Mouse (Mus musculus): ENCODE measurements around the gene Irf9.

Irf9 gene

GRCm38 (mm10) chr14:55615876-55616275, 12.5 kb downstream of the Irf9 start:
- DNase-seq (ENCODE audit: low spot score): no peak

DNA sequence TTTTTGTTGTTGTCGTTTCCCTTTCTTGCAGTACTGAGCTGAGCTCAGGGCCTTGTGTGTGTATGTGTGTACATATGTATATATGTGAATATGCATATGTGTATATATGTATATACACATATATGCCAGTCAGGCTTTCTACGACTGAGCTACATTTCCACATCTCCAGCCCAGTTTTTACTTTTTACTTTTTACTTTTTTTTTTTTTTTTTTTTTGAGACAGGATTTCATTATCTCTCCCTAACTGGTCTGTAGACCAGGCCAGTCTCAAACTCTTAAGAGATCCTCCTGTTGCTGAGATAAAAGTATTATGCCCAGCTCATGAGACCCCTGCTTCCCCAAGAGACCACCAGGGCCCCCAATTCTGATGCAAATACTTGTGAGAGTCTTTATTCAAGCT, 13.5 kb downstream of the Irf9 start:
- DNase-seq (ENCODE audit: low spot score): no peak

DNA sequence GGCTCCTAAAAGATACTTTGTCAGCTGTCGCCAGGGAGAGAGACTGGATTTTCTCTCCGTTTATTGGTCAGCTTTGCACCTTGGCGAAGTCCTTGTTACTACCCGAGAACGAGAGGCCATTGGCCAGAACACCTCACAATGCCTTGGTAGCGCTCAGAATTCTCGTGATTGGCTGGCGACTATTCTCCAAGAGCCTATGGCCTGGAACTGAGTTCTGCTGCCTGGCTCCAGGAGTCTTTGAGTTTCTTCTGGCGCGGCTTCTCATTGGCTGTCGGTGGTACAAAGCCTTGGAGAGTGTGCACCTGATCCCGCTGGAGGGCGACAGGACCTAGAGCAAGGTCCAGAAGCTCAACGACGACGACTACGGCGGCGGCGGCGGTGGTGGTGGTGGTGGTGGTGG, 14.5 kb downstream of the Irf9 start, which contains the start of gene Rec8:
Gene Rec8 (plus strand): TSS at position 216 of the 400 bp plus-strand sequence.
- no peak for DNase-seq (ENCODE audit: low spot score)

DNA sequence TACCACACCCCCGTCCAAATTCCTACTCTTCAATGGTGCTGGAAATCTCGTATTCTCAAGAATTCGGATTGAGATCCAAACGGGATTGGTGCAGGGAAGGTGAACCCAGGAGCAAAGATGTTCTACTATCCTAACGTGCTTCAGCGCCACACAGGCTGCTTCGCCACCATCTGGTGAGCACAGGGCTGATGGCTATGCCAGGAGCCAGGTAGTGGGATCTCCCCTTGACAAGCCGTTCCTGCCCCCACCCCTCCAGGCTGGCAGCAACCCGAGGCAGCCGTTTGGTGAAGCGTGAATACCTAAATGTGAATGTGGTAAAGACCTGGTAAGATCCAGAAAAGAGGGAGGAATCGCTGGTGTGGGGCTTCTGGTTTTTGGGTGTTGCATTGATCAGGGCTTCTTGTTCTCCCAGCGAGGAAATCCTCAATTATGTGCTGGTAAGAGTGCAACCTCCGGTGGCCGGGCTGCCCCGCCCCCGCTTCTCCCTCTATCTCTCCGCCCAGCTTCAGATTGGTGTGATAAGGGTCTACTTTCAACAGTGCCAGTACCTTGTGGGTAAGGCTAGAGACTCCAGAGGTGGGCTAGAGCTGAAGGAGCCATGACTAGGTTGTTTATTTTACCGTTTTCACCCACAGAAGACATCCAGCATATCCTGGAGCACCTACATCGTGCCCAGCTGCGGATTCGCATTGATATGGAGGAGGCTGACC, 15.3 kb downstream of the Irf9 start:
- peak; percentile 67 for DNase-seq (ENCODE audit: low spot score)

DNA sequence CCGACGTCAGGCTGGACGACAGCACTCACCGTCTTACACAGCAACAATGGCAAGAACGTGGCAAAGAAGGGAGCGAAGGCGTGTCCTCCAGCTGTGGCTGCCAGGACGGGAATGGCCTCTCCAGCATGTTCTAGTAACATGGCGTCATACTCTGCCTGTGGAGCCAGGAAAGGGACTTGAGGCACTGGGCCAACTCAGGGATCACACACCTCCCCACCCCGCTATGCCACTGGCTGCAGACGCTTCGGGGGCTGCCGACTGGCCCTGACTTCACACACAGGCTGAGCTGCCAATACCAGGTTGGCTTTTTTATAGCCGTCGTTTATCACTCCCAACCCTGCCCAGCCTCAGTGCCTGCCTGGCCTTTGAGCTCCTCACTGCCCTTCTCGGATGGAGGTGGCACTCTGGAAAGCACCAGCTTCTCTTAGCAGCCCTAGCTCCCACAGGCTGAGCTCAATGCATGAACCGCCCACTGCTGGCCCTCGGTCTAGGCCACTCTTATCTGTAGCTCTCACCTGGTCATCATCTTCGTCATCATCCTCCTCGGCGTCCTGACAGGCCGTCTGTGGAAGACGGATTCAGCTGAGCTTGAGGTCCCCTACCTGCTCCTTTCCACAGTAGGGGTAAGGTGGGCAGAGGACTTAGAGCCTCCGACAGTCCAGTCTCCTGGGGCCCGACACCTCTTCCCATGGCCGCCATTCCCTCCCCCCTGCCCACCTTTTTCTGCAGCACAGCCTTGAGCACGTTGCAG, 24.9 kb downstream of the Irf9 start:
- no peak for DNase-seq (ENCODE audit: low spot score)

- no peak for DNase-seq (ENCODE audit: low spot score)
These were observed 25.9 kb downstream of the Irf9 start for GRCm38 (mm10) chr14:55629312-55629711.

- DNase-seq (ENCODE audit: low spot score): no peak
These were observed 31.6 kb downstream of the Irf9 start for GRCm38 (mm10) chr14:55634874-55635522.

- DNase-seq (ENCODE audit: low spot score): peak; percentile 76
These were observed 32.2 kb downstream of the Irf9 start, which contains the start of gene Ipo4 for GRCm38 (mm10) chr14:55635523-55636007. TSS of gene Ipo4 (minus strand) at chr14:55635957.

DNA sequence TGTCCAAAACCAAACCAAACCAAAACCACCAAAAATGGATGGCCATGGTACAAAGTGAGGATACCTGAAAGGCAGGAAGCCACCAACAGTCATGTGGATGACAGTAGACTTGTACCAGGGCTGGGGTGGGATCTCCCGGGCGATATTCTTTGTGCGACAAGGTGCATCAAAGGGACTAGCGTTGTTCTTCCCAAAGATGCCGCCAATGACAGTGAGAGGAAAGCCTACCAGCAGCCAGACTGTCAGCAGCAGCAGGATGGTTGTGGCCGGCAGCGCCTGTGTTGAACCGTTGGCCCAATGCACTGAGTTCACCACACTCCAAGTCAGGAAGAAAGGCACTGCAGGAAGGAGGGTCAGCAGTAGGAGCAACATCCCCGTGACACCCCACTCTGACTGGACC, 34.4 kb downstream of the Irf9 start, which contains the start of gene Gm49378:
Gene Gm49378 (minus strand): TSS at position 101 of the 400 bp plus-strand sequence.
- DNase-seq (ENCODE audit: low spot score): no peak

DNA sequence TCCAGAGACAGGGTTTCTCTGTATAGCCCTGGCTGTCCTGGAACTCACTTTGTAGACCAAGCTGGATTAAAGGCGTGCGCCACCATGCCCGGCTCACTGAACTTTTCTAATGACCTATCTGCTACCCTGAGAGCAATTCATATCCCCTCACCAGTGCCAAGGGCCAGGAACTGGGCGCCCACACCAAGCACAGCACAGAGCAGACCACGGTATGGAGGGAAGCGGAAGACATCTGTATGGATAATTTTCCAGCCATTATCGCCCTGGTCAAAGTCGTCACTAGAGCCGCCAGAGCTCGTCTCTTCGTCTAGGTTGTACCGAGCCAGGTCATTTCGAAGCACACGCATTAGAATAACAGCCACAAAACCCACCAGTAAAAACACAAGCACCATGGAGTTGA, 37.4 kb downstream of the Irf9 start:
- no peak for DNase-seq (ENCODE audit: low spot score)

DNA sequence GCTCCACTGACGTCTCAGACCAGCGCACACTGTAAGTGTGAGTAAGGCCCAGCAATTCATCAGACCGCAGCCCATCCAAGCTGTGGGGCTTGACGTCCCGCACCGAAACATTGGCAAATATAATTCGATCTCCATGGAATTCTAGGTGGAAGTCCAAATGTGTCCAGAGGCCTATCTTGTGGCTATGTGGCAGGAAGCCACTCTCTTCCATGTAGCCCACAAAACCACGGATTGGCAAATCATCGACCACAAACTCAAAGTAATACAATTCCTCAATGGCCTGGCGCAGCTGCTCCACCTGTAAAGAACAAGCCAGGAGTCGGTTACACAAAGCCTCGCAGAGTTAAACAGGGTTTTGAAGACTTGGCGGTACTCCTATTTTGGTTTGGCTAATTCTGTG, 37.9 kb downstream of the Irf9 start:
- no peak for DNase-seq (ENCODE audit: low spot score)

DNA sequence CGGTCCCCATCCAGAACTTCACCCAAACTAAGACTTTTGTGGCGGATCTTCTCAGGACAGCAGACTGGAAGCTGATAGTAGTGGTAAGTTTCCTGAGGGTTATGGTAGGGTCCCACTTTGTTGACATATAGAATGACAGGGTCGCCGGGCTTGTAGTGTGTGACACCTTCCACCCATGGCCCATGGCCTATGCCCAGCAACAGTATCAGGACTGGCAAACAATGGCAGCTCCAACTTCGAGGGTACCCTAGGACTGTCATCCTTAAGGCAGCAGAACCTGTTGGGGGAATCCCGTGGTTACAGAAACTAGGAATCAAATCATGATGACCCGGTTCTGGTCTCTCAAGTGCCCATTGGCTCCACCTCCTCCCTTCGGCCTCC, 39.3 kb downstream of the Irf9 start:
- DNase-seq (ENCODE audit: low spot score): no peak

DNA sequence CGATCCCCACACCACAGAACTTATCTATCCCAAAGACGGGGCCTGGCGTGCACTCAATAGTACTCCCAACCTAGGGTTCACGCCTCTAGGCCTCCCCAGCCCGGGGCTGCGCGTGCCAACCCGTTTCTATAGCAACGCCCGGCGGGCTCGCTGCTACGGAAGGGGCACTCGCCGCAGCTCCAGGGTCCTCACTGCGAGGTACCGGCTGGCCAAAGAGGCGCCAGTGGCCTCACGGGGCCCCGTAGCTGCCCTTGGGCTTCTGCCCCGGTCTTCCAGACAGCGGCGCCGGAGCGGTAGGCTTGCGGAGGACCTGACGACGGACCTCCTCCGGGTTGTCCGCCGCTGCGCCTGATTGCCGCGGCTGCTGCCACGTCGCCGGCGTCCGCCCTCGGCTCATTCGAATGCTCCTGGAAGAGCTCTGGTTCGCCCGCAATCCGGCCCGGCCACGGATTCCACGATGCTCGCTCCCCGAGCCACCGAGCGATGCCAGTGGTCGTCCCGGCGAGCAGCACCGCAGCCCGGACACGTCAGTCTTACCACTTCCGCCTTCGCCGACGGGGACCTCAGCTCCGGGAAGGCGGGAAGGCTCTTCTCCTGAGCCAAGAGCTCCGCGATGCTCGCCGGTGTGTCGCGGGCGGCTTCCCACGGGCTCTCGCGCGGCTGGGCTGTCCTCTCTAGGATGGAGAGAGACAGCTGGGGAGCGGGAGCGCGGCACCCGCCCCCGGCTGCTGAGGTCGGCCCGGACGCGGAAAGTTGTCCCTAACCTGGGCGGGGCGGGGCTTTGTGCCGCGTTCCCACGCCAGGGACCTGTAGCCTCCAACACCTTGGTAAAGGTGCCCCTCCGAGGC, 39.9 kb downstream of the Irf9 start, which contains the start of gene Tm9sf1:
Gene Tm9sf1 (minus strand): TSS at position 747 of the 848 bp plus-strand sequence.
- peak; percentile 75 for DNase-seq (ENCODE audit: low spot score)

DNA sequence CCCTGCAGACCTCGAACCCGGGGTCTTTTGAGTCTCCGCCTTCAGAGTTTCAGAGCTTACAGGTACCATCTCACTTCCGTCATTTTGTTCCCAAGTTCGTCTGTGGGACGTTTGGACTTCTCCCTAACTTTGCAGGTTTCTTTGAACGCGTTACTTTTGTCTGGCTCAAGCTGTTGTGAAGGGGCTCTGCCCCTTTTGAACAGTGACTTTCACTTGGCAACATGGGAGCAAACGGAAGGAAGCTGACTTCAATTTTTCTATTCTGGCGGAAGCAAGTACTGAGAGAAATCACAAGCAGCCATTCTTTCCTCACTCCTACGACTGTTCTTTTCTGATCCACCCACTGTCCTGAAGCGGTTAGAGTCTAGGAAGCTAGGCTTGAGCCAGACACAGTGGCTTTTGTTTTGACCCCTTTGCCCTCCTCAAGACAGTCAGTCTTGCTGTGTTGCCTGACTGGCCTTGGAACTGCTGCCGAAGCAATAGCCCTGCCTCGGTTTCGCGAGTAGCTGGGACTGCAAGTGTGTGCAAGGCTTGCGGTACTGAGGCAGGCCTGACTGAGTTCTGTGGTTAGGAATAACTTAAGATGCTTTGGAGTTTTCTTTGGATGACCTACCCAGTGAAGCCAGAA, 41.0 kb downstream of the Irf9 start:
- DNase-seq (ENCODE audit: low spot score): no peak

DNA sequence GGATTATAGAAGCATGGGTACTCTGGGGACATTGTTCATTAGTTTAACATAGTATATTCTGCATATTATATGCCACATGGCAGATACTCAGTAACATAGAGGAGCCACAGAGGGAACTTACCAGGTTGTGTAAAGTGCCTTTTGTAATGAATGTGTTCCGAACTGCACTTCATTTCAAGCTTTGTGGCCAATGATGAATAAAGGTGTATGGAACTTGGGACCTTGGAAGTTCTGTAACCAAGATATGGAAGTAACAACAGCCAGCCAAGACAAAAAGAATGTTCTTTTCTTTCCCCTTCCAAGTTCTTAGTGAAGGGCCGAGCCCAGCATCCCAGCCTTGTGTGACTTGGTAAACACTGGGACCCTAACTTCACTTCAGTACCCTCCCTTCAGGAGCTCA, 46.5 kb downstream of the Irf9 start, which contains the start of gene Tssk4:
Gene Tssk4 (plus strand): TSS at position 301 of the 400 bp plus-strand sequence.
- no peak for DNase-seq (ENCODE audit: low spot score)

- DNase-seq (ENCODE audit: low spot score): no peak
These were observed 48.2 kb downstream of the Irf9 start for GRCm38 (mm10) chr14:55651528-55651927.

- no peak for DNase-seq (ENCODE audit: low spot score)
These were observed 53.6 kb downstream of the Irf9 start for GRCm38 (mm10) chr14:55656935-55657334.

GRCm38 (mm10) chr14:55658011-55658410, 54.6 kb downstream of the Irf9 start:
- DNase-seq (ENCODE audit: low spot score): no peak
